Mouse (Mus musculus) CH12.LX (cell line): Measurements from ENCODE around the gene Zfp36.

Experiments used
- CHD2 ChIP-seq: IDR thresholded peaks from 2 replicates; pipeline ENCODE4 v1.6.1; 2011; ENCODE audit warnings: low read length, improper control_type of control experiment
- JUND ChIP-seq: conservative IDR thresholded peaks from 2 replicates; pipeline ENCODE4 v1.6.1; 2011; ENCODE audit warnings: low read depth, low read length, improper control_type of control experiment
- POLR2A ChIP-seq: IDR thresholded peaks from 2 replicates; pipeline ENCODE4 v1.6.1; 2011; ENCODE audit warnings: low read depth, mild to moderate bottlenecking, improper control_type of control experiment, low read length
- ZKSCAN1 ChIP-seq: IDR thresholded peaks from 2 replicates; pipeline ENCODE4 v1.6.1; 2012; ENCODE audit warnings: low read depth, inconsistent platforms, low read length, improper control_type of control experiment, borderline replicate concordance

- TF ChIP-seq ZKSCAN1 (no peak), CHD2 (no peak), POLR2A (no peak), JUND (no peak)
Observed at GRCm38 (mm10) chr7:28412826-28413225, 32.8 kb upstream of the Zfp36 start.
